Mouse (Mus musculus) neural tube, embryonic 13.5 days (tissue): ENCODE results near the gene Vangl1. TPM values are rescaled to one million over a fixed set of nuclear protein-coding genes. Genes with fewer than 3 reads are reported as not detected.
A peak's percentile ranks its signal among the peaks of the same experiment; 100 is the strongest.
"Not testable (repeated sequence)": the region's sequence is repeated elsewhere in the genome, so short reads cannot be mapped to it uniquely, and the experiment has no call there.

Experiments used
- ATAC-seq: fragments of 200-750 bp; cut with Nextera tagmentation; 2 replicates; pipeline ENCODE4 v1.8.0; 2017; ENCODE audit warnings: low read depth, mild to moderate bottlenecking, moderate TSS enrichment, moderate library complexity
- H3K27ac ChIP-seq: fragments of 300-500 bp; sonication (generic); replicated peaks from 2 replicates; pipeline ENCODE4 v1.5.1; 2015; ENCODE audit warnings: moderate library complexity, mild to moderate bottlenecking, inconsistent platforms
- H3K27me3 ChIP-seq: fragments of 300-500 bp; sonication (generic); 2 replicates; pipeline ENCODE4 v1.6.1; 2015; ENCODE audit warnings: mild to moderate bottlenecking, inconsistent platforms
- H3K36me3 ChIP-seq: fragments of 300-500 bp; sonication (generic); 2 replicates; pipeline ENCODE4 v1.6.1; 2015; ENCODE audit warnings: mild to moderate bottlenecking, inconsistent platforms
- H3K4me1 ChIP-seq: fragments of 300-500 bp; sonication (generic); replicated peaks from 2 replicates; pipeline ENCODE4 v1.6.1; 2015; ENCODE audit warnings: inconsistent platforms
- H3K4me2 ChIP-seq: fragments of 300-500 bp; sonication (generic); 2 replicates; pipeline ENCODE4 v1.6.1; 2015; ENCODE audit warnings: inconsistent platforms, mild to moderate bottlenecking, moderate library complexity
- H3K4me3 ChIP-seq: fragments of 300-500 bp; sonication (generic); 2 replicates; pipeline ENCODE4 v1.5.1; 2015; ENCODE audit warnings: mild to moderate bottlenecking, inconsistent platforms
- H3K9ac ChIP-seq: fragments of 300-500 bp; sonication (generic); 2 replicates; pipeline ENCODE4 v1.6.1; 2015; ENCODE audit warnings: moderate library complexity, mild to moderate bottlenecking, inconsistent platforms
- H3K9me3 ChIP-seq: fragments of 300-500 bp; sonication (generic); 2 replicates; pipeline ENCODE4 v1.6.1; 2016; ENCODE audit warnings: inconsistent platforms
- WGBS: fragments of 180-500 bp; shearing (Covaris S2); methylation state at CpG from one replicate; pipeline ENCODE4 v1.1.7; 2015; 5-methylcytosine and 5-hydroxymethylcytosine counted together
- polyA plus RNA-seq: library from polyadenylated mRNA; unstranded; fragments of >200 nt; fragmentation: Nextera tagmentation; extraction: Ambion mirVana; gene quantifications from 2 replicates; pipeline ENCODE4 v1.2.1, GENCODE M21; 2015

Gene Vangl1
- polyA plus RNA-seq, 1 experiment from 2014 or later = 10.5 TPM

- Histone ChIP-seq H3K27ac (no peak overlapping the region), H3K9me3 (no peaks in the 10 kb centered on the region), H3K4me1 (peaks cover 31% of the 10 kb centered on the region), H3K36me3 (0 out of 2 replicates have a peak, but pooled peaks cover 3% of the 10 kb centered on the region), H3K4me2 (no peak overlapping the region), H3K27me3 (no peaks in the 10 kb centered on the region), H3K9ac (no peak overlapping the region), H3K4me3 (no peak overlapping the region)
- WGBS = 85% methylated on average over 8 of the region's 8 CpGs
- ATAC-seq = no peak
These were observed 37.7 kb downstream of the Vangl1 start for GRCm38 (mm10) chr3:102166794-102167193.

- no peak overlapping the region for H3K4me3 ChIP-seq
- peaks cover 31% of the 10 kb centered on the region for H3K4me1 ChIP-seq
- no peak for ATAC-seq
- 63% methylated on average over 4 of the region's 4 CpGs for WGBS
- H3K36me3 ChIP-seq = 0 out of 2 replicates have a peak, but pooled peaks cover 3% of the 10 kb centered on the region
- no peak overlapping the region for H3K27ac ChIP-seq
- no peaks in the 10 kb centered on the region for H3K27me3 ChIP-seq
- H3K4me2 ChIP-seq = no peak overlapping the region
- H3K9ac ChIP-seq = no peak overlapping the region
- H3K9me3 ChIP-seq = no peaks in the 10 kb centered on the region
These were observed 38.2 kb downstream of the Vangl1 start for GRCm38 (mm10) chr3:102166287-102166620.

GRCm38 (mm10) chr3:102165536-102166286 lies 38.8 kb downstream of the Vangl1 start:
- H3K27me3 ChIP-seq = no peaks in the 10 kb centered on the region
- 88% methylated on average over 21 of the region's 21 CpGs for WGBS
- no peak overlapping the region for H3K4me3 ChIP-seq
- H3K4me2 ChIP-seq = no peak overlapping the region
- H3K27ac ChIP-seq = no peak overlapping the region
- H3K4me1 ChIP-seq = peaks cover 31% of the 10 kb centered on the region
- ATAC-seq = no peak
- H3K36me3 ChIP-seq = 0 out of 2 replicates have a peak, but pooled peaks cover 3% of the 10 kb centered on the region
- no peaks in the 10 kb centered on the region for H3K9me3 ChIP-seq
- no peak overlapping the region for H3K9ac ChIP-seq

- Histone ChIP-seq H3K27ac (no peak overlapping the region), H3K36me3 (0 out of 2 replicates have a peak, but pooled peaks cover 3% of the 10 kb centered on the region), H3K4me2 (no peak overlapping the region), H3K9me3 (no peaks in the 10 kb centered on the region), H3K4me3 (no peak overlapping the region), H3K4me1 (peaks cover 26% of the 10 kb centered on the region), H3K9ac (no peak overlapping the region), H3K27me3 (no peaks in the 10 kb centered on the region)
- WGBS = 68% methylated on average over 4 of the region's 4 CpGs
- ATAC-seq = no peak
These were observed 39.6 kb downstream of the Vangl1 start for GRCm38 (mm10) chr3:102164911-102165310.

GRCm38 (mm10) chr3:102163861-102164260 lies 40.6 kb downstream of the Vangl1 start:
- H3K36me3 ChIP-seq, H3K27me3 ChIP-seq, H3K4me2 ChIP-seq, H3K4me3 ChIP-seq, ATAC-seq, H3K9me3 ChIP-seq, H3K27ac ChIP-seq, H3K9ac ChIP-seq: not testable (repeated sequence)
- WGBS = 67% methylated on average over 1 of the region's 1 CpGs
- H3K4me1 ChIP-seq = peaks cover 25% of the 10 kb centered on the region

- WGBS = 81% methylated on average over 14 of the region's 14 CpGs
- H3K27ac ChIP-seq = 0 out of 2 replicates have a peak overlapping the region, but pooled peaks have one; percentile 28
- ATAC-seq = peak; percentile 69; the same call in 1 of the 2 replicates
These were observed 44.8 kb downstream of the Vangl1 start for GRCm38 (mm10) chr3:102159423-102160325.

GRCm38 (mm10) chr3:102158759-102159422 lies 45.6 kb downstream of the Vangl1 start:
- Histone ChIP-seq H3K36me3 (peaks cover 6% of the 10 kb centered on the region; the same call in 1 of the 2 replicates), H3K9ac (no peak overlapping the region), H3K27ac (0 out of 2 replicates have a peak overlapping the region, but pooled peaks have one; percentile 4), H3K4me2 (no peak overlapping the region), H3K4me1 (peaks cover 12% of the 10 kb centered on the region; the same call in 1 of the 2 replicates), H3K9me3 (no peaks in the 10 kb centered on the region), H3K27me3 (no peaks in the 10 kb centered on the region), H3K4me3 (no peak overlapping the region)
- 82% methylated on average over 14 of the region's 14 CpGs for WGBS
- ATAC-seq = 0 out of 2 replicates have a peak, but pooled peaks have one; percentile 27

More at GRCm38 (mm10) chr3:102159423-102160325, 44.8 kb downstream of the Vangl1 start:
- H3K4me3 ChIP-seq = no peak overlapping the region
- peaks cover 12% of the 10 kb centered on the region; the same call in 1 of the 2 replicates for H3K4me1 ChIP-seq
- peaks cover 9% of the 10 kb centered on the region; the same call in 1 of the 2 replicates for H3K36me3 ChIP-seq
- no peaks in the 10 kb centered on the region for H3K27me3 ChIP-seq
- H3K9me3 ChIP-seq = no peaks in the 10 kb centered on the region
- no peak overlapping the region for H3K9ac ChIP-seq
- H3K4me2 ChIP-seq = no peak overlapping the region

- no peaks in the 10 kb centered on the region for H3K9me3 ChIP-seq
- no peak for ATAC-seq
- WGBS = 93% methylated on average over 6 of the region's 6 CpGs
- H3K4me2 ChIP-seq = no peak overlapping the region
- peaks cover 6% of the 10 kb centered on the region; the same call in 1 of the 2 replicates for H3K36me3 ChIP-seq
- no peak overlapping the region for H3K4me3 ChIP-seq
- H3K27ac ChIP-seq = no peak overlapping the region
- H3K27me3 ChIP-seq = no peaks in the 10 kb centered on the region
- H3K4me1 ChIP-seq = peaks cover 13% of the 10 kb centered on the region
- no peak overlapping the region for H3K9ac ChIP-seq
These were observed 46.8 kb downstream of the Vangl1 start for GRCm38 (mm10) chr3:102157652-102158051.

GRCm38 (mm10) chr3:102156737-102157136 lies 47.8 kb downstream of the Vangl1 start:
- Histone ChIP-seq H3K4me3 (no peak overlapping the region), H3K4me2 (no peak overlapping the region), H3K27me3 (no peaks in the 10 kb centered on the region), H3K27ac (no peak overlapping the region), H3K4me1 (peaks cover 16% of the 10 kb centered on the region), H3K9me3 (no peaks in the 10 kb centered on the region), H3K36me3 (peaks cover 6% of the 10 kb centered on the region; the same call in 1 of the 2 replicates), H3K9ac (no peak overlapping the region)
- 92% methylated on average over 7 of the region's 7 CpGs for WGBS
- ATAC-seq = no peak

GRCm38 (mm10) chr3:102154107-102154506 lies 50.4 kb downstream of the Vangl1 start:
- 88% methylated on average over 7 of the region's 7 CpGs for WGBS
- Histone ChIP-seq H3K36me3 (peaks cover 6% of the 10 kb centered on the region; the same call in 1 of the 2 replicates), H3K4me1 (peaks cover 17% of the 10 kb centered on the region), H3K4me3 (no peak overlapping the region), H3K9ac (no peak overlapping the region), H3K27ac (no peak overlapping the region), H3K9me3 (no peaks in the 10 kb centered on the region), H3K27me3 (no peaks in the 10 kb centered on the region), H3K4me2 (no peak overlapping the region)
- no peak for ATAC-seq

GRCm38 (mm10) chr3:102152872-102153271 lies 51.6 kb downstream of the Vangl1 start:
- Histone ChIP-seq H3K36me3 (peaks cover 6% of the 10 kb centered on the region; the same call in 1 of the 2 replicates), H3K27me3 (no peaks in the 10 kb centered on the region), H3K9me3 (no peaks in the 10 kb centered on the region), H3K4me1 (peaks cover 13% of the 10 kb centered on the region), H3K27ac (no peak overlapping the region), H3K4me3 (no peak overlapping the region), H3K9ac (no peak overlapping the region), H3K4me2 (no peak overlapping the region)
- WGBS = 19% methylated on average over 4 of the region's 4 CpGs
- ATAC-seq = no peak
